Mouse (Mus musculus): ENCODE measurements at regions not wholly inside any gene's neighbourhood (a gene's known extent, or its start where the extent isn't known, plus 50 kb on each side); places are given as distances from the start of the nearest gene placed in this dataset.
A peak's percentile ranks its signal among the peaks of the same experiment; 100 is the strongest.
"Not testable (repeated sequence)": the region's sequence is repeated elsewhere in the genome, so short reads cannot be mapped to it uniquely, and the experiment has no call there.

GRCm38 (mm10) chr10:110840864-110841263 is 78.7 kb upstream of the Csrp2 start:
- H3K27me3 ChIP-seq (ENCODE audit: control insufficient read depth, insufficient read depth, low read length): no peaks in the 10 kb centered on the region
- peak; percentile 41 for TF ChIP-seq CTCF (IDR thresholded peaks at IDR 0.05; ENCODE audit: low read depth)
- TF ChIP-seq EP300 (optimal IDR thresholded peaks at IDR 0.05): no peak
- no peak overlapping the region for H3K4me3 ChIP-seq (ENCODE audit: low read depth, low read length)
- H3K4me2 ChIP-seq (replicated peaks; ENCODE audit: low read depth): no peak overlapping the region
- no peaks in the 10 kb centered on the region for H3K4me1 ChIP-seq (replicated peaks; ENCODE audit: control insufficient read depth, insufficient read depth)
- no peaks in the 10 kb centered on the region for H3K36me3 ChIP-seq (ENCODE audit: control insufficient read depth, insufficient read depth, low read length)
- H3K9me3 ChIP-seq (ENCODE audit: control insufficient read depth, low read length): no peaks in the 10 kb centered on the region
- no peak overlapping the region for H3K27ac ChIP-seq (replicated peaks)
- ATAC-seq (ENCODE audit: low FRiP score, low TSS enrichment): no peak
- H3K9ac ChIP-seq (ENCODE audit: low read length): no peak overlapping the region
- no peak for DNase-seq (ENCODE audit: low spot score)
- 39% methylated on average over 3 of the region's 3 CpGs for WGBS

DNA sequence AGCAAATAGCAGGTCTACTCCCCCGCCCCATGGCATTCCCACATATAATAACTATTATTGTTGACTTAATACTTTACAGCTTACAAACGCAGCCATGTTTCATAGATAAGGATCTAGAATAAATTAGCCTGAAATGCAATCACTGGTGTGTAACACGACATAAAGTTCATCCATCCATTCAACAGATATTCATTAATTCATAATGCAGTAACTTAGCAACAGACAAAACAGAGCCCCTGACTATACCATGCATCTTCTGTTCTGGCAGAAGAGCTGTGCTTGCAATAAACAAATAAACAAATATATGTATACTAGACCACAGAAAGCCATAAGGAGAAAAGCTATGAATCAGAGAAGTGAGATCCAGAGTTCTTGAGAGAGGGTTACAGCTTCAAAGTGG is 77.9 kb upstream of the Csrp2 start:
- ATAC-seq (ENCODE audit: low FRiP score, low TSS enrichment): no peak
- Histone ChIP-seq H3K4me3 (ENCODE audit: low read depth, low read length) (no peak overlapping the region), H3K27ac (replicated peaks) (no peak overlapping the region), H3K27me3 (ENCODE audit: control insufficient read depth, insufficient read depth, low read length) (no peaks in the 10 kb centered on the region), H3K4me1 (replicated peaks; ENCODE audit: control insufficient read depth, insufficient read depth) (no peaks in the 10 kb centered on the region), H3K36me3 (ENCODE audit: control insufficient read depth, insufficient read depth, low read length) (no peaks in the 10 kb centered on the region), H3K9ac (ENCODE audit: low read length) (no peak overlapping the region), H3K4me2 (replicated peaks; ENCODE audit: low read depth) (no peak overlapping the region), H3K9me3 (ENCODE audit: control insufficient read depth, low read length) (no peaks in the 10 kb centered on the region)
- 53% methylated on average over 3 of the region's 3 CpGs for WGBS
- no peak for DNase-seq (ENCODE audit: low spot score)
- TF ChIP-seq EP300 (optimal IDR thresholded peaks at IDR 0.05) (no peak), CTCF (IDR thresholded peaks at IDR 0.05; ENCODE audit: low read depth) (no peak)

DNA sequence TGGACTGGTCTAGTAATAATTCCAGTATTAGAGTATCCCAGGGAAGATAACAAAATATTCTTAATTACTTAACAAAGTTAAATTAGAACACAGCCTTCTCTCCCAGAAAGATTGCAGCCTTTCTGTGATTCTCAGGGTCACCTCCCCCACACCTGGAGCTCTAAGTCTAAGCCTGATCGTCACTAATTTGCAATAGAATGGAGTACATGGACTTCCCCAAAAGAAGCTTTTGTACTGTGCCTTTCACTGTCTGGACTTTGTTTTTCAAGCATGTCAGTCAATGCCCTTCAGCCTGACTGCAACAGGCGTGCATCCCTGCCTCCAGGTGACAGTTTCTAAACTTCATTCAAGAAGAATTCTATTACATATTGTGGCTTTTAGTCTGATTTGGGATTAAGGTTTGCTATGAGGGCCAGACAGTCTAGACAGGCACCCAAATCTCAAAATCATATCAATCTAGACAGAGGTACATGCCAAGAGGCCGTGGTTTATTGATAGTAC is 64.9 kb upstream of the Csrp2 start:
- not testable (repeated sequence) for H3K9me3 ChIP-seq (ENCODE audit: control insufficient read depth, low read length); H3K4me2 ChIP-seq (replicated peaks; ENCODE audit: low read depth); H3K4me3 ChIP-seq (ENCODE audit: low read depth, low read length); H3K9ac ChIP-seq (ENCODE audit: low read length); H3K27ac ChIP-seq (replicated peaks); H3K4me1 ChIP-seq (replicated peaks; ENCODE audit: control insufficient read depth, insufficient read depth); DNase-seq (ENCODE audit: low spot score); H3K27me3 ChIP-seq (ENCODE audit: control insufficient read depth, insufficient read depth, low read length); ATAC-seq (ENCODE audit: low FRiP score, low TSS enrichment); H3K36me3 ChIP-seq (ENCODE audit: control insufficient read depth, insufficient read depth, low read length)
- 57% methylated on average over 3 of the region's 3 CpGs for WGBS

- 27% methylated on average over 4 of the region's 4 CpGs for WGBS
These were observed 63.8 kb upstream of the Csrp2 start for GRCm38 (mm10) chr10:110855645-110856383.

DNA sequence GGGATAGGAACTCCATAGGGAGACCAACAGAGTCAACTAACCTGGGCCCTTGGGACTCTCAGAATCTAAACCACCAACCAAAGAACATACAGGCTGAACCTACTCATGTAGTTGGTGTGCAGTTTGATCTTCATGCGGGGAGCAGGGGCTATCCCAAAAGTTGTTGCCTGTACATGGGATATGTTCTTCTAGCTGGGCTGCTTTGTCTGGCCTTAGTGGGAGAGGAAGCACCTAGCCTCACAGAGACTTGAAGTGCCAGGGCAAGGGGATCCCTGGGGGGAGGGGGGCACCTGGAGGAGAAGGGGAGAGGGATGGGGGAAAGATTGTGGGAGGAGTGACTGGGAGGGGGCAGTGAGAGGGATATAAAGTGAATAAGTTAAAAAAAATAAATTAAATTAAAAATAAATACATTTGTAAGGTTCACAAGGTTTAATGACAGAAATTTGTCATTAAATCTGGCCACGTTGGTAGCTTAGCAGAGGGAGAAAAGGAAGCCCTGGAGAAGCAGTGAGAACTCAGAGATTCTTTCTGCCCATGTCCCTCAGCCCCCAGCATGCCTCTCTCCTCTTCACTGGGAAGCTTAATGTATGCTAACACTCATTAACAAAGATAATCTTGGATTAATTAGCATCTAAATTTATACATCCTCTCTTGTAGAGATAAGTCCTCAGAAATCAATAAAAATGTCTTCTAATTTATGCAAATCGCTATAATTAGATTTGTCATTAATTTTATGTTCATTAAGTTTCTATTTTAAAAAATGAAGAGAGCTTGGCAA is 62.1 kb upstream of the Csrp2 start:
- TF ChIP-seq EP300 (optimal IDR thresholded peaks at IDR 0.05): no peak
- no peak for TF ChIP-seq CTCF (IDR thresholded peaks at IDR 0.05; ENCODE audit: low read depth)
- H3K27ac ChIP-seq (replicated peaks): no peak overlapping the region
- 74% methylated on average over 3 of the region's 3 CpGs for WGBS

More at GRCm38 (mm10) chr10:110855645-110856383, 63.8 kb upstream of the Csrp2 start:
- not testable (repeated sequence) for H3K36me3 ChIP-seq (ENCODE audit: control insufficient read depth, insufficient read depth, low read length); DNase-seq (ENCODE audit: low spot score); H3K4me2 ChIP-seq (replicated peaks; ENCODE audit: low read depth); H3K9me3 ChIP-seq (ENCODE audit: control insufficient read depth, low read length); H3K27ac ChIP-seq (replicated peaks); H3K4me1 ChIP-seq (replicated peaks; ENCODE audit: control insufficient read depth, insufficient read depth); H3K9ac ChIP-seq (ENCODE audit: low read length); H3K4me3 ChIP-seq (ENCODE audit: low read depth, low read length); H3K27me3 ChIP-seq (ENCODE audit: control insufficient read depth, insufficient read depth, low read length); ATAC-seq (ENCODE audit: low FRiP score, low TSS enrichment)
- peak; percentile 52 for TF ChIP-seq CTCF (IDR thresholded peaks at IDR 0.05; ENCODE audit: low read depth)

DNA sequence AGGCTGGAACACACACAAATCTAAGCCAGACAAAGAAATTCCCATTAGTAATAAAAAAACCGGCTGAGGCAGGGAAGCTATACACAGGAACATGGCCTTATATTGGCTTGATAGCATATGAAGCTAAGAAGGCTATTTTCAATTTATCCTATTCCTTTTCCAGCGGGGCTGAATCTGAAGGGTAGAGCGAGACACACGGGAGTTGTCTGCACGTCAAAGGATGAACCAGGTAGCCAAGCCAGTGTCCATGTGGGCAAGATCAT is 61.6 kb upstream of the Csrp2 start:
- H3K36me3 ChIP-seq (ENCODE audit: control insufficient read depth, insufficient read depth, low read length): no peaks in the 10 kb centered on the region
- no peak overlapping the region for H3K4me2 ChIP-seq (replicated peaks; ENCODE audit: low read depth)
- no peak for ATAC-seq (ENCODE audit: low FRiP score, low TSS enrichment)
- no peak for DNase-seq (ENCODE audit: low spot score)
- H3K9me3 ChIP-seq (ENCODE audit: control insufficient read depth, low read length): no peaks in the 10 kb centered on the region
- no peak overlapping the region for H3K27ac ChIP-seq (replicated peaks)
- 83% methylated on average over 5 of the region's 5 CpGs for WGBS
- H3K27me3 ChIP-seq (ENCODE audit: control insufficient read depth, insufficient read depth, low read length): no peaks in the 10 kb centered on the region
- TF ChIP-seq EP300 (optimal IDR thresholded peaks at IDR 0.05) (no peak), CTCF (IDR thresholded peaks at IDR 0.05; ENCODE audit: low read depth) (no peak)
- H3K4me1 ChIP-seq (replicated peaks; ENCODE audit: control insufficient read depth, insufficient read depth): no peaks in the 10 kb centered on the region
- H3K9ac ChIP-seq (ENCODE audit: low read length): no peak overlapping the region
- no peak overlapping the region for H3K4me3 ChIP-seq (ENCODE audit: low read depth, low read length)

More for the DNA sequence above, 62.1 kb upstream of the Csrp2 start:
- H3K4me2 ChIP-seq (replicated peaks; ENCODE audit: low read depth): no peak overlapping the region
- DNase-seq (ENCODE audit: low spot score) (no peak), ATAC-seq (ENCODE audit: low FRiP score, low TSS enrichment) (no peak)
- no peaks in the 10 kb centered on the region for H3K9me3 ChIP-seq (ENCODE audit: control insufficient read depth, low read length)
- H3K36me3 ChIP-seq (ENCODE audit: control insufficient read depth, insufficient read depth, low read length): no peaks in the 10 kb centered on the region
- H3K4me1 ChIP-seq (replicated peaks; ENCODE audit: control insufficient read depth, insufficient read depth): no peaks in the 10 kb centered on the region
- H3K9ac ChIP-seq (ENCODE audit: low read length): no peak overlapping the region
- no peaks in the 10 kb centered on the region for H3K27me3 ChIP-seq (ENCODE audit: control insufficient read depth, insufficient read depth, low read length)
- H3K4me3 ChIP-seq (ENCODE audit: low read depth, low read length): no peak overlapping the region
